ENCODE assay signal across 21 mouse cellular contexts in the genomic region with DNA sequence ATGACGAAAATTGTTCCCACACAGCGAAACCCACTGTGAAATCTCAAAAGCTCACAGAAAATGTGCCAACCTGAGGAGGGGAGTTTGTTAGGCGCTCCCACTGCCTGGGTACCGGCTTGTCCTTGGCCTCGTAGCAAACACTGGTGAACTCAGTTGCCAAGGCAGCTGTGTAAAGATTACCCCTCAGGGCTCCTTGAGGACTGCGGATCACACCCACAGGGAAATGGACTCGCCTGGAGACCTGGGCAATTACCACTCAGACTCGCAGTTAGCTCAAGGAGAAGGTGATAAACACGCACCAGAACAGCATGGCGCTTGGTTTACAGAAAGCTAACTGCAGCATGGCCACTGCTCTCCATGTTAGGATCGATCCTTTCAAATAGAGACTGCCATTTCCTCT. TPM values are rescaled to one million over a fixed set of nuclear protein-coding genes. Genes with fewer than 3 reads are reported as not detected.
DNase-seq lines count a peak whose midpoint lies in the region; ATAC-seq lines count a peak whose summit lies in the region.
"Had no signal": no experiment of that assay in that cellular context is flagged by ENCODE, and none has a peak within 500 bp of the region (broad histone marks: within the 10 kb centered on the region; RNA-seq: fewer than 3 reads in every experiment).

No protein-coding gene starts in this region.

- H3K4me2 ChIP-seq in forebrain, embryonic 14.5 days (ENCODE audit: low read length) = no peak overlapping the region
- H3K4me2 ChIP-seq in forebrain, embryonic 16.5 days (ENCODE audit: low read length) = no peak overlapping the region
- H3K4me2 ChIP-seq in lung, embryonic 15.5 days = 0 out of 2 replicates have a peak overlapping the region, but pooled peaks have one; percentile 8
- H3K4me2 ChIP-seq: hindbrain, embryonic 13.5 days; liver, embryonic 15.5 days; midbrain, embryonic 15.5 days; neural tube, embryonic 12.5 days had no signal

- DNase-seq in forebrain, embryonic 14.5 days (ENCODE audit: low spot score) = peak; percentile 34
- no peak for DNase-seq in lung, postnatal 25 days (ENCODE audit: low spot score)
- peak; percentile 17 for DNase-seq in brain, adult 2 months (ENCODE audit: low read depth, low spot score)
- DNase-seq in layer of hippocampus, adult 9-11 months = no peak
- DNase-seq: adrenal gland, postnatal 36 days; cerebellum, adult 18-20 months; cerebellum, postnatal 25 days; gastrocnemius, postnatal 10 days; heart, adult 18-20 months; kidney, adult 9 months; kidney, postnatal 25 days; right cerebral cortex, postnatal 14 days; thymus, postnatal 25 days had no signal

- no peak overlapping the region for H3K4me3 ChIP-seq in forebrain, embryonic 14.5 days (ENCODE audit: low read depth, low read length)
- H3K4me3 ChIP-seq in forebrain, embryonic 16.5 days (replicated peaks; ENCODE audit: low read length) = no peak overlapping the region
- H3K4me3 ChIP-seq in lung, embryonic 15.5 days = no peak overlapping the region
- H3K4me3 ChIP-seq: hindbrain, embryonic 13.5 days; liver, embryonic 15.5 days; midbrain, embryonic 15.5 days; neural tube, embryonic 12.5 days had no signal

- H3K27me3 ChIP-seq in forebrain, embryonic 14.5 days (replicated peaks; ENCODE audit: control insufficient read depth, insufficient read depth, low read length) = no peaks in the 10 kb centered on the region
- no peaks in the 10 kb centered on the region for H3K27me3 ChIP-seq in forebrain, embryonic 16.5 days (replicated peaks; ENCODE audit: control insufficient read depth, insufficient read depth, low read length)
- H3K27me3 ChIP-seq in lung, embryonic 15.5 days = no peaks in the 10 kb centered on the region
- H3K27me3 ChIP-seq: hindbrain, embryonic 13.5 days; midbrain, embryonic 15.5 days; neural tube, embryonic 12.5 days had no signal

- peaks cover 2% of the 10 kb centered on the region; the same call in 1 of the 2 replicates for H3K4me1 ChIP-seq in forebrain, embryonic 14.5 days (ENCODE audit: control insufficient read depth, insufficient read depth, low read length)
- H3K4me1 ChIP-seq in forebrain, embryonic 16.5 days (replicated peaks; ENCODE audit: control insufficient read depth, insufficient read depth, low read length) = no peaks in the 10 kb centered on the region
- H3K4me1 ChIP-seq in lung, embryonic 15.5 days = no peaks in the 10 kb centered on the region
- H3K4me1 ChIP-seq: liver, embryonic 15.5 days; midbrain, embryonic 15.5 days; neural tube, embryonic 12.5 days had no signal

- no peaks in the 10 kb centered on the region for H3K36me3 ChIP-seq in forebrain, embryonic 14.5 days (ENCODE audit: control insufficient read depth, insufficient read depth, low read length)
- H3K36me3 ChIP-seq in forebrain, embryonic 16.5 days (ENCODE audit: control insufficient read depth, insufficient read depth) = no peaks in the 10 kb centered on the region
- no peaks in the 10 kb centered on the region for H3K36me3 ChIP-seq in lung, embryonic 15.5 days
- H3K36me3 ChIP-seq: hindbrain, embryonic 13.5 days; liver, embryonic 15.5 days; midbrain, embryonic 15.5 days; neural tube, embryonic 12.5 days had no signal

- no peak overlapping the region for H3K27ac ChIP-seq in forebrain, embryonic 14.5 days (ENCODE audit: low read depth, low read length)
- H3K27ac ChIP-seq in forebrain, embryonic 16.5 days (ENCODE audit: low read length) = no peak overlapping the region
- H3K27ac ChIP-seq in lung, embryonic 15.5 days = no peak overlapping the region
- H3K27ac ChIP-seq: hindbrain, embryonic 13.5 days; liver, embryonic 15.5 days; macrophage; midbrain, embryonic 15.5 days; neural tube, embryonic 12.5 days had no signal

- H3K9ac ChIP-seq in forebrain, embryonic 14.5 days (ENCODE audit: low read length) = no peak overlapping the region
- no peak overlapping the region for H3K9ac ChIP-seq in forebrain, embryonic 16.5 days (replicated peaks; ENCODE audit: low read depth, low read length)
- no peak overlapping the region for H3K9ac ChIP-seq in lung, embryonic 15.5 days
- H3K9ac ChIP-seq: hindbrain, embryonic 13.5 days; liver, embryonic 15.5 days; midbrain, embryonic 15.5 days; neural tube, embryonic 12.5 days had no signal

- no peak for ATAC-seq in forebrain, embryonic 14.5 days
- ATAC-seq in forebrain, embryonic 16.5 days = no peak
- no peak for ATAC-seq in lung, embryonic 15.5 days (ENCODE audit: borderline replicate concordance, extremely low read depth, low FRiP score, low TSS enrichment)
- ATAC-seq in inflammation-experienced regulatory T-cells, adult 6 months = no peak
- ATAC-seq: midbrain, embryonic 15.5 days had no signal

- H3K9me3 ChIP-seq in forebrain, embryonic 14.5 days (replicated peaks; ENCODE audit: control insufficient read depth, low read length) = no peaks in the 10 kb centered on the region
- no peaks in the 10 kb centered on the region for H3K9me3 ChIP-seq in forebrain, embryonic 16.5 days (ENCODE audit: control insufficient read depth, low read length)
- no peaks in the 10 kb centered on the region for H3K9me3 ChIP-seq in lung, embryonic 15.5 days
- H3K9me3 ChIP-seq: hindbrain, embryonic 13.5 days; liver, embryonic 15.5 days; midbrain, embryonic 15.5 days; neural tube, embryonic 12.5 days had no signal

- WGBS in forebrain, embryonic 14.5 days = 66% methylated on average over 11 of the region's 11 CpGs
- 47% methylated on average over 11 of the region's 11 CpGs for WGBS in forebrain, embryonic 16.5 days
- 47% methylated on average over 11 of the region's 11 CpGs for WGBS in lung, embryonic 15.5 days

RNA-seq across cellular contexts. Expression of gene Nnmt, which starts 8.0 kb away (rescaled TPM):
- 0.72 and 1.1 TPM in 2 replicates for polyA plus RNA-seq in forebrain, embryonic 14.5 days (2014; fragmentation: Nextera tagmentation; extraction: Ambion mirVana)
- 1.2 and 1.4 TPM in 2 replicates for polyA plus RNA-seq in forebrain, embryonic 16.5 days (2015; fragmentation: Nextera tagmentation; extraction: Ambion mirVana)
- polyA plus RNA-seq in lung, embryonic 15.5 days (2015; fragmentation: Nextera tagmentation; extraction: Ambion mirVana) = 1.5 and 1.6 TPM in 2 replicates
- under 1 TPM in 1 of 3 experiments, not detected in 2; 0.50 TPM for polyA plus RNA-seq in inflammation-experienced regulatory T-cells, adult 6 months (2017; shearing (Covaris generic))
- polyA plus RNA-seq: macrophage had no signal

Comparison
In these comparisons a context has a peak if more than half of its experiments do, and no peak if none do; other contexts are left out.
1. DNase-seq: peak in forebrain, embryonic 14.5 days (single experiment) and brain, adult 2 months (single experiment); none in lung, postnatal 25 days (single experiment) and layer of hippocampus, adult 9-11 months (single experiment).